Mouse (Mus musculus) olfactory bulb, adult 2 months (tissue): ENCODE results near the gene Kctd2.

Source experiments
- CTCF ChIP-seq: fragments of 200-500 bp; IDR thresholded peaks from 2 replicates; pipeline ENCODE4 v1.5.1; 2012; ENCODE audit warnings: low read depth, mild to moderate bottlenecking, low read length, moderate library complexity; ENCODE audit not compliant: insufficient read depth
- POLR2A ChIP-seq: fragments of 200-500 bp; IDR thresholded peaks from 2 replicates; pipeline ENCODE4 v1.6.1; 2012; ENCODE audit warnings: mild to moderate bottlenecking, low read depth, low read length, moderate library complexity; ENCODE audit not compliant: insufficient read depth

DNA sequence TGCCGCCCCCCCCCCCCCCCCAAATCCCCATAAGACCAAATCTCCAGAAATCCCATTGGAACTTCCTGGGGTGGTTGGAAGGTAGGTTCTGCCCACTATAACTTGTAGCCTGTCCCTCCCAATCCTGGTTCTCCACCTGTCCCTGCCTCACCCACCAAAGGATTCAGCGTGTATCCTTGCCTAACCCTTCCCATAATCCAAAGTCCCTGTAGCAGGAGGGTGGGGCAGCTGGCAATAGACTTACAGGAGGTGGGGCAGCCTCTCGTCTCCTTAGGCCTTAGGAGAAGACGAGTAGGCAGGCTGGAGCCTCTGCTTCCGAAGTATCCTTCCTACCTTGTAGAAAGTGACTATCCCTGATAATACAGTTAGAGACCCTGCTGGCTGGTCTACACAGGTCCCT is 36.3 kb downstream of the Kctd2 start:
- TF ChIP-seq CTCF (no peak), POLR2A (no peak)
